Mouse (Mus musculus): Measurements from ENCODE around the gene Adgra1. TPM values are rescaled to one million over a fixed set of nuclear protein-coding genes. Genes with fewer than 3 reads are reported as not detected.

Gene Adgra1
- total RNA-seq, 1 experiment: 0.45 TPM

GRCm38 (mm10) chr7:139896796-139897195 lies 62.8 kb downstream of the Adgra1 start:
- no peaks in the 10 kb centered on the region for H3K9me3 ChIP-seq (ENCODE audit: control insufficient read depth, insufficient read depth, low read depth, low read length)
- in situ Hi-C loops (cut with MboI; ENCODE audit: low sequenced_read_pairs in 2 of 2, unreplicated experiment in 2 of 2): no loop called here
- no peak overlapping the region for H3K9ac ChIP-seq (ENCODE audit: insufficient read depth, low read depth, low read length, poor library complexity, severe bottlenecking)
- no peaks in the 10 kb centered on the region for H3K4me1 ChIP-seq (ENCODE audit: control insufficient read depth in 2 of 2, insufficient read depth in 2 of 2, low read length in 2 of 2, poor library complexity in 1 of 2)
- H3K4me3 ChIP-seq (ENCODE audit: insufficient read depth in 1 of 2, low read depth in 1 of 2, low read length in 2 of 2, poor library complexity in 1 of 2, severe bottlenecking in 1 of 2): no peak overlapping the region
- H3K27ac ChIP-seq (ENCODE audit: insufficient read depth, low read depth, low read length, poor library complexity, severe bottlenecking): no peak overlapping the region
- H3K36me3 ChIP-seq (ENCODE audit: control insufficient read depth, insufficient read depth, low read length, poor library complexity, severe bottlenecking): no peaks in the 10 kb centered on the region
- TF ChIP-seq CHD2 (IDR thresholded peaks at IDR 0.05; ENCODE audit: low read depth, low read length) (no peak), HCFC1 (IDR thresholded peaks at IDR 0.05; ENCODE audit: borderline replicate concordance, insufficient read depth, low read length) (no peak), MAFK (IDR thresholded peaks at IDR 0.05; ENCODE audit: insufficient read depth, low read depth, low read length) (no peak), ZNF384 (IDR thresholded peaks at IDR 0.05; ENCODE audit: low read depth, low read length) (no peak), ZC3H11A (IDR thresholded peaks at IDR 0.05; ENCODE audit: borderline replicate concordance, low read depth, low read length) (no peak)
- DNase-seq (ENCODE audit: low read depth, low spot score): no peak

- in situ Hi-C loops (cut with MboI; ENCODE audit: low sequenced_read_pairs in 2 of 2, unreplicated experiment in 2 of 2): no loop called here
- no peak overlapping the region for H3K9ac ChIP-seq (ENCODE audit: insufficient read depth, low read depth, low read length, poor library complexity, severe bottlenecking)
- no peak overlapping the region for H3K27ac ChIP-seq (ENCODE audit: insufficient read depth, low read depth, low read length, poor library complexity, severe bottlenecking)
- H3K4me1 ChIP-seq (ENCODE audit: control insufficient read depth in 2 of 2, insufficient read depth in 2 of 2, low read length in 2 of 2, poor library complexity in 1 of 2): no peaks in the 10 kb centered on the region
- no peaks in the 10 kb centered on the region for H3K36me3 ChIP-seq (ENCODE audit: control insufficient read depth, insufficient read depth, low read length, poor library complexity, severe bottlenecking)
- no peaks in the 10 kb centered on the region for H3K9me3 ChIP-seq (ENCODE audit: control insufficient read depth, insufficient read depth, low read depth, low read length)
- no peak overlapping the region for H3K4me3 ChIP-seq (ENCODE audit: insufficient read depth in 1 of 2, low read depth in 1 of 2, low read length in 2 of 2, poor library complexity in 1 of 2, severe bottlenecking in 1 of 2)
- TF ChIP-seq HCFC1 (IDR thresholded peaks at IDR 0.05; ENCODE audit: borderline replicate concordance, insufficient read depth, low read length) (no peak), CHD2 (IDR thresholded peaks at IDR 0.05; ENCODE audit: low read depth, low read length) (no peak), ZNF384 (IDR thresholded peaks at IDR 0.05; ENCODE audit: low read depth, low read length) (no peak)
- no peak for DNase-seq (ENCODE audit: low read depth, low spot score)
Measured at GRCm38 (mm10) chr7:139898606-139899005, 64.6 kb downstream of the Adgra1 start.

GRCm38 (mm10) chr7:139899505-139899904 lies 65.5 kb downstream of the Adgra1 start:
- in situ Hi-C loops (cut with MboI; ENCODE audit: low sequenced_read_pairs in 2 of 2, unreplicated experiment in 2 of 2): no loop called here
- Histone ChIP-seq H3K9ac (ENCODE audit: insufficient read depth, low read depth, low read length, poor library complexity, severe bottlenecking) (no peak overlapping the region), H3K9me3 (ENCODE audit: control insufficient read depth, insufficient read depth, low read depth, low read length) (no peaks in the 10 kb centered on the region), H3K4me3 (ENCODE audit: insufficient read depth in 1 of 2, low read depth in 1 of 2, low read length in 2 of 2, poor library complexity in 1 of 2, severe bottlenecking in 1 of 2) (no peak overlapping the region), H3K4me1 (ENCODE audit: control insufficient read depth in 2 of 2, insufficient read depth in 2 of 2, low read length in 2 of 2, poor library complexity in 1 of 2) (no peaks in the 10 kb centered on the region), H3K36me3 (ENCODE audit: control insufficient read depth, insufficient read depth, low read length, poor library complexity, severe bottlenecking) (no peaks in the 10 kb centered on the region), H3K27ac (ENCODE audit: insufficient read depth, low read depth, low read length, poor library complexity, severe bottlenecking) (no peak overlapping the region)
- DNase-seq (ENCODE audit: low read depth, low spot score): no peak
- TF ChIP-seq ZC3H11A (IDR thresholded peaks at IDR 0.05; ENCODE audit: borderline replicate concordance, low read depth, low read length): no peak
- TF ChIP-seq ZNF384 (IDR thresholded peaks at IDR 0.05; ENCODE audit: low read depth, low read length): no peak
- no peak for TF ChIP-seq MAFK (IDR thresholded peaks at IDR 0.05; ENCODE audit: insufficient read depth, low read depth, low read length)
- no peak for TF ChIP-seq CHD2 (IDR thresholded peaks at IDR 0.05; ENCODE audit: low read depth, low read length)
- TF ChIP-seq HCFC1 (IDR thresholded peaks at IDR 0.05; ENCODE audit: borderline replicate concordance, insufficient read depth, low read length): no peak

DNA sequence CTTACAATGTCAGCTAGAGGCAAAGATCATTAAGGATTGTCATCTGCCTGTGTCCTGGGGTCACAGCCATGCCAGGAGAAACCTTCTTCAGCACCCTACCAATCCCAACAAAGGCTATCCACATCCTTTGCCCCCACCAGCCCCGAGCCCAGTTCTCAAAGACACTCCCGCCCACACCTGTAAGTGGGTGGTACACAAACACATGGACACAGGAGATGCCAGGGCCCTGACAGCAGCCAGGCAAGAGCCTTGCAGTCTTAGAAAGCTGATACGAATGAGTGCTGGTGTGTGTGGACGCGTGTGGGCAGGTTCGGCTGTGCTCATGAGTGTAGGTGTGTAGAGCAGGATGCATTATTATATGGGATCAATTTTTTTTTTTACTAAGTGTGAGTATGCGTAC lies 66.5 kb downstream of the Adgra1 start:
- no peak for DNase-seq (ENCODE audit: low read depth, low spot score)
- in situ Hi-C loops (cut with MboI; ENCODE audit: low sequenced_read_pairs in 2 of 2, unreplicated experiment in 2 of 2): loop anchor here in 1 of 2 experiments (5.0 kb wide), 2 partner anchors 92 to 167 kb away; partner anchors contain the start of gene Adam8
- no peak overlapping the region for H3K4me3 ChIP-seq (ENCODE audit: insufficient read depth in 1 of 2, low read depth in 1 of 2, low read length in 2 of 2, poor library complexity in 1 of 2, severe bottlenecking in 1 of 2)
- no peaks in the 10 kb centered on the region for H3K9me3 ChIP-seq (ENCODE audit: control insufficient read depth, insufficient read depth, low read depth, low read length)
- TF ChIP-seq ZC3H11A (IDR thresholded peaks at IDR 0.05; ENCODE audit: borderline replicate concordance, low read depth, low read length): no peak
- no peak for TF ChIP-seq MAFK (IDR thresholded peaks at IDR 0.05; ENCODE audit: insufficient read depth, low read depth, low read length)
- no peak for TF ChIP-seq CHD2 (IDR thresholded peaks at IDR 0.05; ENCODE audit: low read depth, low read length)
- TF ChIP-seq ZNF384 (IDR thresholded peaks at IDR 0.05; ENCODE audit: low read depth, low read length): no peak
- TF ChIP-seq HCFC1 (IDR thresholded peaks at IDR 0.05; ENCODE audit: borderline replicate concordance, insufficient read depth, low read length): no peak
- no peak overlapping the region for H3K27ac ChIP-seq (ENCODE audit: insufficient read depth, low read depth, low read length, poor library complexity, severe bottlenecking)
- peaks cover 0 to 3% of the 10 kb centered on the region in 2 experiments; a peak in 1 of 4 replicates for H3K4me1 ChIP-seq (ENCODE audit: control insufficient read depth in 2 of 2, insufficient read depth in 2 of 2, low read length in 2 of 2, poor library complexity in 1 of 2)
- H3K36me3 ChIP-seq (ENCODE audit: control insufficient read depth, insufficient read depth, low read length, poor library complexity, severe bottlenecking): no peaks in the 10 kb centered on the region
- no peak overlapping the region for H3K9ac ChIP-seq (ENCODE audit: insufficient read depth, low read depth, low read length, poor library complexity, severe bottlenecking)

- in situ Hi-C loops (cut with MboI; ENCODE audit: low sequenced_read_pairs in 2 of 2, unreplicated experiment in 2 of 2): loop anchor here in 1 of 2 experiments (5.0 kb wide), 2 partner anchors 91 to 166 kb away; partner anchors contain the start of gene Adam8
- Histone ChIP-seq H3K27ac (ENCODE audit: insufficient read depth, low read depth, low read length, poor library complexity, severe bottlenecking) (no peak overlapping the region), H3K9ac (ENCODE audit: insufficient read depth, low read depth, low read length, poor library complexity, severe bottlenecking) (no peak overlapping the region), H3K9me3 (ENCODE audit: control insufficient read depth, insufficient read depth, low read depth, low read length) (no peaks in the 10 kb centered on the region), H3K36me3 (ENCODE audit: control insufficient read depth, insufficient read depth, low read length, poor library complexity, severe bottlenecking) (no peaks in the 10 kb centered on the region), H3K4me1 (ENCODE audit: control insufficient read depth in 2 of 2, insufficient read depth in 2 of 2, low read length in 2 of 2, poor library complexity in 1 of 2) (peaks cover 0 to 4% of the 10 kb centered on the region in 2 experiments; a peak in 1 of 4 replicates), H3K4me3 (ENCODE audit: insufficient read depth in 1 of 2, low read depth in 1 of 2, low read length in 2 of 2, poor library complexity in 1 of 2, severe bottlenecking in 1 of 2) (no peak overlapping the region)
- no peak for TF ChIP-seq ZC3H11A (IDR thresholded peaks at IDR 0.05; ENCODE audit: borderline replicate concordance, low read depth, low read length)
- no peak for TF ChIP-seq MAFK (IDR thresholded peaks at IDR 0.05; ENCODE audit: insufficient read depth, low read depth, low read length)
- no peak for TF ChIP-seq HCFC1 (IDR thresholded peaks at IDR 0.05; ENCODE audit: borderline replicate concordance, insufficient read depth, low read length)
- TF ChIP-seq CHD2 (IDR thresholded peaks at IDR 0.05; ENCODE audit: low read depth, low read length): no peak
- no peak for TF ChIP-seq ZNF384 (IDR thresholded peaks at IDR 0.05; ENCODE audit: low read depth, low read length)
- no peak for DNase-seq (ENCODE audit: low read depth, low spot score)
Measured at GRCm38 (mm10) chr7:139900896-139901295, 66.9 kb downstream of the Adgra1 start.

Measured in ES-E14 (cell line).